Mouse (Mus musculus): ENCODE data around the gene Tmem163.

DNA sequence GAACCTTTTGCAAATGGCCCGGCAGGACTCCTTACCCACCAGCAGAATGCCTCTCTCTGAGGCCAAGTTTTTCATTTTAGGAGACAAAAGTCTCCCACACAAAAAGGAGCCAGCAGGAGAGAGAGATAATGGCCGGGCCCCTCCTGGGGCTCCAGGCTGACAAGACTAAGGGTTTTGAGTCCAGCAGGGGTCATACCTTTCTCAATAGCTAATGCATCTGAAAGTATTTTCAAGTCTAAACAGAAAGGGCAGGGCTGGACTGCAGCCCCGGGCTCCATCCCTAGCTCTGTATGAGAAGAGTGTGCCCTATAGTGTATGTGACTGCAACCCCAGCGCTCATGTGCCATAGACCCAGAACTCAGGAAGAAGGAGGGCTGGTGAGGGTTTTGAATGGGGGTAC lies 103.7 kb downstream of the Tmem163 start:
- no peak for TF ChIP-seq POLR2A (IDR thresholded peaks at IDR 0.05; ENCODE audit: low read depth, low read length)
- TF ChIP-seq CTCF (conservative IDR thresholded peaks at IDR 0.05; ENCODE audit: insufficient read depth, insufficient read length, low read depth, low read length) = no peak
